Mouse (Mus musculus) midbrain, embryonic 10.5 days (tissue): ENCODE results near the gene Mrpl58. TPM values are rescaled to one million over a fixed set of nuclear protein-coding genes. Genes with fewer than 3 reads are reported as not detected.
A peak's percentile ranks its signal among the peaks of the same experiment; 100 is the strongest.
"Not testable (repeated sequence)": the region's sequence is repeated elsewhere in the genome, so short reads cannot be mapped to it uniquely, and the experiment has no call there.

ENCODE experiments used
- DNase-seq: peaks from one replicate; pipeline ENCODE4 v3.0.0-alpha.2; 2017; ENCODE audit warnings: low spot score
- H3K27ac ChIP-seq: fragments of 300-500 bp; sonication (generic); replicated peaks from 2 replicates; pipeline ENCODE4 v1.5.1; 2016; ENCODE audit warnings: mild to moderate bottlenecking
- H3K27me3 ChIP-seq: fragments of 300-500 bp; sonication (generic); 2 replicates; pipeline ENCODE4 v1.6.1; 2016; ENCODE audit warnings: low read depth, mild to moderate bottlenecking; ENCODE audit not compliant: poor library complexity, severe bottlenecking
- H3K36me3 ChIP-seq: fragments of 300-500 bp; sonication (generic); 2 replicates; pipeline ENCODE4 v1.6.1; 2016; ENCODE audit warnings: mild to moderate bottlenecking, moderate library complexity
- H3K4me1 ChIP-seq: fragments of 300-500 bp; sonication (generic); 2 replicates; pipeline ENCODE4 v1.6.1; 2016
- H3K4me3 ChIP-seq: fragments of 300-500 bp; sonication (generic); 2 replicates; pipeline ENCODE4 v1.5.1; 2016; ENCODE audit warnings: mild to moderate bottlenecking, moderate library complexity
- H3K9me3 ChIP-seq: fragments of 300-500 bp; sonication (generic); replicated peaks from 2 replicates; pipeline ENCODE4 v1.6.1; 2016; ENCODE audit warnings: mild to moderate bottlenecking
- WGBS: fragments of 180-500 bp; shearing (Covaris S2); methylation state at CpG from one replicate; pipeline ENCODE4 v1.1.7; 2016; 5-methylcytosine and 5-hydroxymethylcytosine counted together
- polyA plus RNA-seq: library from polyadenylated mRNA; unstranded; fragments of >200 nt; fragmentation: Nextera tagmentation; extraction: Ambion mirVana; gene quantifications from 2 replicates; pipeline ENCODE4 v1.2.1, GENCODE M21; 2016

Gene Mrpl58
- polyA plus RNA-seq, 1 experiment from 2014 or later: 256 TPM

DNA sequence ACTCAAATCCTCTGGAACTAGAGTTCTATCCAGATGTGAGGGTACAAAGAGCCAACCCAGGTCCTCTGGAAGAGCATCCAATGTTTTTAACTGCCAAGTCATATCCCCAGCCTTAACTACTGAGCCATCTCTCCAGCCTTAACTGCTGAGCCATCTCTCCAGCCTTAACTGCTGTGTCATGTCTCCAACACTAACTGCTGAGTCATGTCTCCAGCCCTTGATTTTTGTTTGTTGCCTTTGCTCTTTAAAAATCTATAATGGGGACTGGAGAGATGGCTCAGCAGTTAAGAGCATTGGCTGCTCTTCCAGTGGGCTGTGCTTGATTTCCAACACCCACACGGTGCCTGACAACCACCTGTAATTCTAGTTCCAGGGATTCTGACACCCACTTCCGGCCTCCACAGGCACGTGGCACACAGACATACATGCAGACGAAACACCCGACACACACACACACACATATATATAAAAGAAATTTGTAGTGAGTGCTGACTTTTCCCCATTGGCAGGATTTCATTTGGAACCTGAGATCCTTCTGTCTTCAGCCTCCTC lies 34.1 kb downstream of the Mrpl58 start:
- WGBS: 88% methylated on average over 5 of the region's 5 CpGs
- Histone ChIP-seq H3K4me1 (peaks cover 28% of the 10 kb centered on the region), H3K4me3 (no peak overlapping the region), H3K36me3 (peaks cover 6% of the 10 kb centered on the region), H3K27me3 (peaks cover 20% of the 10 kb centered on the region), H3K9me3 (no peaks in the 10 kb centered on the region; the same call in 1 of the 2 replicates), H3K27ac (no peak overlapping the region)
- DNase-seq: no peak

GRCm38 (mm10) chr11:115439326-115439725 lies 35.8 kb downstream of the Mrpl58 start:
- Histone ChIP-seq H3K4me1 (peaks cover 28% of the 10 kb centered on the region), H3K9me3 (no peaks in the 10 kb centered on the region; the same call in 1 of the 2 replicates), H3K27me3 (peaks cover 20% of the 10 kb centered on the region), H3K4me3 (no peak overlapping the region), H3K36me3 (no peaks in the 10 kb centered on the region), H3K27ac (no peak overlapping the region)
- DNase-seq: no peak
- WGBS: 91% methylated on average over 3 of the region's 3 CpGs

DNA sequence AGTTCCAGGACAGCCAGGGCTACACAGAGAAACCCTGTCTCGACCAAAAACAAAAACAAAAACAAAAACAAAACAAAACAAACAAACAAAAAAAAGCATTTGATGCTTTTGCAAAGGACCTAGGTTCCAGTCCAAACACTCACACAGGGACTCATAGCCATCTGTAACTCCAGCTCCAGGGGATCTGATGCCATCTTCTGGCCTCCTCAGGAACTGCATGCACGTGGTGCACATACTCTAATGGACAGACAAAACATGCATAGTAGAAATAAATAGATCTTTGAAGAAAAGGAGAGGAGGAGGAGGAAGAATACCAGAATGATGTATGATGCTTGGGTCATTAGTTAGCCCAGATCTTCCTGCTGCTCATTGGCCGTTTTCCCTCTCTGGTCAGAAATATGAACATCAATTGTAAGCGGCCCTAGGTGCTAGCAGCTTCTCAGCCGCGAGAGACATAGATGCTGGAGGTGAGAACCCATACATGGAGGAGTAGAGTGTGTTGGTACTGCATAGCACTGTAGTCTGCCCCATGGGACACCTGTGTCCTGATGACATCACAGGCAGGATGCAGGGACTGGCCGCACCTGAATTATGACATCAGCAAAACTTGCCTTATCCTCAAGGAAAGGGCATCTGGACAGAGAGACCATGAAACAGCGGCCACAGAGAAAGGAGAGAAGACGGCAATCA lies 36.5 kb downstream of the Mrpl58 start, which contains the start of gene Trim80:
TSS of gene Trim80 (plus strand) at position 640 of the 690 bp plus-strand sequence.
- Histone ChIP-seq H3K36me3 (no peaks in the 10 kb centered on the region), H3K4me3 (no peak within 1 kb of the TSS), H3K9me3 (no peaks in the 10 kb centered on the region; the same call in 1 of the 2 replicates), H3K27ac (no peak within 1 kb of the TSS), H3K27me3 (peaks cover 15% of the 10 kb centered on the region), H3K4me1 (peaks cover 26% of the 10 kb centered on the region)
- DNase-seq: no peak
- 92% methylated on average over 9 of the region's 9 CpGs for WGBS

- DNase-seq: peak; percentile 20
- no peak overlapping the region for H3K4me3 ChIP-seq
- 48% methylated on average over 15 of the region's 15 CpGs for WGBS
- H3K27ac ChIP-seq: no peak overlapping the region
- H3K4me1 ChIP-seq: peaks cover 12% of the 10 kb centered on the region
- H3K9me3 ChIP-seq: no peaks in the 10 kb centered on the region; the same call in 1 of the 2 replicates
- no peaks in the 10 kb centered on the region for H3K36me3 ChIP-seq
- peaks cover 10% of the 10 kb centered on the region; the same call in 1 of the 2 replicates for H3K27me3 ChIP-seq
Measured at GRCm38 (mm10) chr11:115441417-115441816, 37.9 kb downstream of the Mrpl58 start.

- Histone ChIP-seq H3K36me3 (no peaks in the 10 kb centered on the region), H3K27ac (no peak overlapping the region; the same call in 1 of the 2 replicates), H3K27me3 (peaks cover 2% of the 10 kb centered on the region; the same call in 1 of the 2 replicates), H3K4me1 (peaks cover 24% of the 10 kb centered on the region), H3K9me3 (no peaks in the 10 kb centered on the region), H3K4me3 (no peak overlapping the region)
- 87% methylated on average over 3 of the region's 3 CpGs for WGBS
- no peak for DNase-seq
Measured at GRCm38 (mm10) chr11:115446906-115447305, 43.4 kb downstream of the Mrpl58 start.

DNA sequence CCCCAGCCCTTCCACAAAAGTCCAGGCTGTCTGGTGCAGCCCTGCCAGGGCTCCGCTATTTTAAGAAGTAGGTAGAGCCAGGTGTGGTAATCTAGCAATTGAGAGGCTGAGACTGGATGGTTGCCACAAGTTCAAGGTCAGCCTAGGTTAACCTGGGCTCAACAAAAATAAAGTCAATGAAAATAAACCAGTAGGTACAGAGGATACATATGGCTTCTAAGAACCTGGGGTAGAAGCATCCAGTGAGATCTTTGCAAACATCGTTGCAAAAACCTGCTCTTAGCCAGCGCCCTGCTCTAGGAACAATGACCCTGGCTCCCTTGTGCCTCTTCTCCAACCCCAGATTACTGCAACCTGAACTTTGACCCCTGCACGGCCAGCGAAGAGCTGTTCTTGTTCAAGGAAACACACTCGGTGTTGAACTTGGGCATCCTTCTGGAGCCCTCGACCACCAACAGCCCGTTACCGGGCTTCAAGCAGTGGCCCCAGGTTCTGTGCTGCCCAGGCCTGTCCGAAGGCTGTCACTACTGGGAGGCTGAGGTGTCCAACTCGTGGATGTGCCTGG lies 43.9 kb downstream of the Mrpl58 start:
- no peaks in the 10 kb centered on the region for H3K27me3 ChIP-seq
- peaks cover 24% of the 10 kb centered on the region for H3K4me1 ChIP-seq
- H3K9me3 ChIP-seq: no peaks in the 10 kb centered on the region
- no peak for DNase-seq
- no peak overlapping the region for H3K27ac ChIP-seq
- no peaks in the 10 kb centered on the region for H3K36me3 ChIP-seq
- 86% methylated on average over 11 of the region's 11 CpGs for WGBS
- H3K4me3 ChIP-seq: no peak overlapping the region

- H3K9me3 ChIP-seq: no peaks in the 10 kb centered on the region
- H3K4me3 ChIP-seq: no peak overlapping the region
- 83% methylated on average over 16 of the region's 16 CpGs for WGBS
- no peak for DNase-seq
- H3K4me1 ChIP-seq: peaks cover 24% of the 10 kb centered on the region
- H3K27me3 ChIP-seq: no peaks in the 10 kb centered on the region
- no peak overlapping the region for H3K27ac ChIP-seq
- H3K36me3 ChIP-seq: no peaks in the 10 kb centered on the region
Measured at GRCm38 (mm10) chr11:115448075-115448474, 44.5 kb downstream of the Mrpl58 start.

GRCm38 (mm10) chr11:115448998-115449397 lies 45.4 kb downstream of the Mrpl58 start:
- no peaks in the 10 kb centered on the region for H3K36me3 ChIP-seq
- no peaks in the 10 kb centered on the region for H3K9me3 ChIP-seq
- WGBS: 65% methylated on average over 7 of the region's 7 CpGs
- no peak overlapping the region; the same call in 1 of the 2 replicates for H3K27ac ChIP-seq
- peaks cover 24% of the 10 kb centered on the region for H3K4me1 ChIP-seq
- no peak for DNase-seq
- H3K4me3 ChIP-seq: no peak overlapping the region
- H3K27me3 ChIP-seq: no peaks in the 10 kb centered on the region

DNA sequence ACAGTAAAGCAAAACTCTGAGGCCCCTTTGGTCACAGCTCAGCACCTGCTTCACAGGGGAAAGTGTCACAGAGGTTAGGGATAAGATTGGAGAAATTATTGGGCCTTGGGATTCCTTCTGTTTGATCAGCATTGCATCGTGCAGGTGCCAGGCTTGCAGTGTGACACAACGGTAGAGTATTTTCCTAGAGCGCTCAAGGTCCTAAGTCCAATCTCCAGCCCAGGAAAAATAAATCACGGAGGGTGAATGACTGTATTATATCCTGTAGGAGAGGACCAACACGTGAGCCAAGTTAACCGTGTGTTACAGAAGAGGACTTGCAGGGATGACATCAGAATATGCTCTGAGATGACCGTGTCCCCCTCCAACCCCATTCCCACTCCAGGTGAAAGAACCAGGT lies 46.6 kb downstream of the Mrpl58 start:
- no peaks in the 10 kb centered on the region for H3K27me3 ChIP-seq
- H3K4me3 ChIP-seq: no peak overlapping the region
- H3K4me1 ChIP-seq: peaks cover 24% of the 10 kb centered on the region
- H3K9me3 ChIP-seq: no peaks in the 10 kb centered on the region
- no peak overlapping the region for H3K27ac ChIP-seq
- 92% methylated on average over 7 of the region's 7 CpGs for WGBS
- H3K36me3 ChIP-seq: no peaks in the 10 kb centered on the region
- DNase-seq: no peak

DNA sequence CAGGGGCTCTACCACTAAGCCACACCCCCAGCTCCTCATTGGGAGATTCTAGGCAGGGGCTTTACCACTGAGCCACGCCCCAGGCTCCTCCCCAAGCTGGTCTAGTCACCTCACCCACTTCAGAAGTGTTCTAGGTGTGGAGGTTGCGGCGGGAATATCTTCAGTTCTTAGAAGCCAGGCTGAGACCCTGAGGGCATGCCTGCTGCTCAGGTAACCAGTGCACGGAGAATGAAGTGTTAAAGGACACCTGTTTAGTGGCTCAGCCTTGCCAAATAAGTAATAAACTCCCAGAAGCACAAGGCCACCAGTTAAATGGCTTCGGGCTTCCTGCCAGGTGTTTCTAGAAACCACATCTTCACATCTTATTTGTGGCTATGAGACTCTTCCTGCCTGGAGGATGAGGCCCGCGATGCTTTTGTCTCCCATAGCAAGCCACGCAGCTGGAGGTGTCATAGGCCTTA lies 48.3 kb downstream of the Mrpl58 start:
- H3K4me1 ChIP-seq: peaks cover 24% of the 10 kb centered on the region
- 88% methylated on average over 8 of the region's 8 CpGs for WGBS
- H3K9me3 ChIP-seq: no peaks in the 10 kb centered on the region
- H3K27me3 ChIP-seq: no peaks in the 10 kb centered on the region
- H3K27ac ChIP-seq: no peak overlapping the region
- no peak overlapping the region for H3K4me3 ChIP-seq
- no peaks in the 10 kb centered on the region for H3K36me3 ChIP-seq
- DNase-seq: no peak

DNA sequence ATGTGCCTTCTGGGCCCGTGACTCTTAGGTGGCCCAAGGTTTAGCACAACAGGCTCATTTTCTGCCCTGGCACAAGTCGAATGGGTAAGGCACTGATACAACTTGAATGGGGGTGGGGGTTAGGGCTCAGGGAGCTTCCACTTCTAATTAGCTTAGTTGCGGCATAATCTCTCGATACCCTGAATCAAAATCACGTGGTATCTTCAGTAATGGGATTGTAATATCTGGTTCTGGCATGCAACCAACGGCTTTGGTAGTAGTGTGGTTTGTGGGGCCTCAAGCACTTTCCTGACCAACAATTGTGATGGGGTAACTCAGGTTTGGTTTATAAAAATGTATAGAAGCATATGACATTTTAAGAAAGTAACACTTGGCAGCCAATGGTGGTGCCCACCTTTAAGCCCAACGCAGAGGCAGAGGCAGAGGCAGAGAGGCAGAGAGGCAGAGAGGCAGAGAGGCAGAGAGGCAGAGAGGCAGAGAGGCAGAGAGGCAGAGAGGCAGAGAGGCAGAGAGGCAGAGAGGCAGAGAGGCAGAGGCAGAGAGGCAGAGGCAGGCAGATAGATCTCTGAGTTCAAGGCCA lies 48.8 kb downstream of the Mrpl58 start:
- DNase-seq: no peak
- Histone ChIP-seq H3K4me3 (no peak overlapping the region), H3K4me1 (peaks cover 27% of the 10 kb centered on the region), H3K27me3 (no peaks in the 10 kb centered on the region), H3K27ac (no peak overlapping the region), H3K9me3 (no peaks in the 10 kb centered on the region), H3K36me3 (no peaks in the 10 kb centered on the region)
- 86% methylated on average over 7 of the region's 7 CpGs for WGBS

- Histone ChIP-seq H3K9me3 (no peaks in the 10 kb centered on the region), H3K27ac (no peak overlapping the region), H3K36me3 (no peaks in the 10 kb centered on the region), H3K27me3 (no peaks in the 10 kb centered on the region), H3K4me1 (peaks cover 27% of the 10 kb centered on the region), H3K4me3 (no peak overlapping the region)
- DNase-seq: no peak
- 73% methylated on average over 4 of the region's 4 CpGs for WGBS
Measured at GRCm38 (mm10) chr11:115453306-115453705, 49.8 kb downstream of the Mrpl58 start.

DNA sequence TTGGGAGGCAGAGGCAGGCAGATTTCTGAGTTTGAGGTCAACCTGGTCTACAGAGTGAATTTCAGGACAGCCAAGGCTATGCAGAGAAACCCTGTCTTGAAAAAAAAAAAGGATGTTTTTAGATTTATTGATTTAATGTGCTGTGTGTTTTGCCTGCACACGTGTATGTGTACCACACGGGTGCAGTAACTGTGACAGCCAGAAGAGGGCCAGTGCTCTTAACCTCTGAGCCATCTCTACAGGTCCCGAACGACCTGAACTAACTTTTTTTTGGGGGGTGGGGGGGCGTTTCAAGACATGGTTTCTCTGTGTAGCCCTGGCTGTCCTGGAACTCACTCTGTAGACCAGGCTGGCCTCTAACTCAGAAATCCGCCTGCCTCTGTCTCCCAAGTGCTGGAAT lies 51.3 kb downstream of the Mrpl58 start:
- not testable (repeated sequence) for H3K27ac ChIP-seq, DNase-seq, H3K36me3 ChIP-seq, H3K9me3 ChIP-seq, H3K27me3 ChIP-seq, H3K4me3 ChIP-seq
- WGBS: 86% methylated on average over 6 of the region's 6 CpGs
- peaks cover 12% of the 10 kb centered on the region for H3K4me1 ChIP-seq
